Mouse (Mus musculus) bone marrow macrophage, adult 2 months (primary cell): Measurements from ENCODE around the gene Pex5.

ENCODE experiments used
- CTCF ChIP-seq: IDR thresholded peaks from 2 replicates; pipeline ENCODE4 v1.5.1; 2012; ENCODE audit warnings: low read depth, mild to moderate bottlenecking, low read length, moderate library complexity
- POLR2A ChIP-seq: IDR thresholded peaks from 2 replicates; pipeline ENCODE4 v1.6.1; 2012; ENCODE audit warnings: mild to moderate bottlenecking, low read depth, low read length, borderline replicate concordance

GRCm38 (mm10) chr6:124448959-124449667 is 34.2 kb upstream of the Pex5 start:
- TF ChIP-seq CTCF (no peak), POLR2A (no peak)
